Mouse (Mus musculus): ENCODE measurements around the gene Pik3ip1.

The Pik3ip1 gene

GRCm38 (mm10) chr11:3335651-3336216, 5.5 kb downstream of the Pik3ip1 start:
- DNase-seq (ENCODE audit: low spot score in 2 of 2), result peak in 1 of 2 experiments; percentile 53

GRCm38 (mm10) chr11:3336602-3337001, 6.4 kb downstream of the Pik3ip1 start:
- peak in 1 of 2 experiments; percentile 23 for DNase-seq (ENCODE audit: low spot score in 2 of 2)

DNA sequence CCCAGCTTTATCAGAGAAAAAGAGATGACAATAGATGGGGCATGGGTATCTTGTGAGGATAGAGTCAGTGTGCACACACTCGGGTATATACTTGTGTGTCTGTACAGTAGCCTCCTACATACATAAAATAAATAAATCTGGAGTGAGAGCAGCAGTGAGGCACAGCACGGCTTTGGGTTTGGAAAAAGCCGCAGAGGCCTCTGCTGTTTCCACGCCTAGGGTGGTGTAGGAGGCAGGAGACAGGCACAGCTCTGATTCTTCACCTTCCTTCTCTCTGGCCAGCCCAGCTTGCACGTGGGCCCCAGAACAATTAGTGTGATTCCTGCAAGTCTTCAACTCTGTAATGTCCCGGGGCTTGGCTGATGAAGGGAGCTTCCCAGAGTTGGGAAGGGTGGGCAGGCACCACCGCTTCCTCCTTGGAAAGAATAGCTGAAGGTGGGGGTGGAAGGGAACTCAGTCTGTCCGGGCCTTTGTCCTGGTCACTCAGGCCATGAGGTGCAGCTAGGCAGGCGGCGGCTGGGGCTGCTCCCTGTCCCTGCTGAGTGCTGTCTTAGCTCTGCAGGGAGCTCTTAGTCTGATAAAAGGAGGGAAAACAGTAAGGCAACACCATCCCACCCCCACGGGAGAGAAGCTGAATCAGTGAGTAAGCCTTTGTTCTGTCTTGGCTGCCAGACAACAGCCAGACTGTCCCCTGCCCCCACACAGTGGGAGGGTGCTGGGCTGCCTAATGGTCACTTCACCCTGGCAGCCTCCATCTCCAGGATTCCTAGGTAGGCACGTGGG, 7.2 kb downstream of the Pik3ip1 start:
- peak; percentile 64 to 75 for DNase-seq (ENCODE audit: low spot score in 2 of 2)

DNA sequence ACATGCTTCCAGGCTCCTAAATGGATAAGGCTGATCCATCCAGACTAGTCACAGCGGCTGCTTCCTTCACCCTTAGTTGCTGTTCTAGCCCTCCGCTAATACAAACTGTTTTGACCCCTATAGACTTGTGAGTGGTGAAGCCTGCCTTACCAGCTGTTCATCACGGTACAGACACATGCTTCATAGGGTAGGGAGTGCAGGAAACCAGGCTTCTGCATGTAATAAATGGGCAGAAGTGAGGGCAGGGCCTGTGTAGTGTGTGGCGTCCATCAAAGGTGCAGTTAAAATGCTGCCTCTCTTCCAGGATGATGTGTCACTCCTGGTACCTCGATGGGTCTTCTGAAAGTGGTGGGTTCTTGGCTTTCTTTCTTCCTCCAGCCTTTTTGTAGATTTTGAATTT, 7.8 kb downstream of the Pik3ip1 start:
- DNase-seq (ENCODE audit: low spot score in 2 of 2), result no peak

DNA sequence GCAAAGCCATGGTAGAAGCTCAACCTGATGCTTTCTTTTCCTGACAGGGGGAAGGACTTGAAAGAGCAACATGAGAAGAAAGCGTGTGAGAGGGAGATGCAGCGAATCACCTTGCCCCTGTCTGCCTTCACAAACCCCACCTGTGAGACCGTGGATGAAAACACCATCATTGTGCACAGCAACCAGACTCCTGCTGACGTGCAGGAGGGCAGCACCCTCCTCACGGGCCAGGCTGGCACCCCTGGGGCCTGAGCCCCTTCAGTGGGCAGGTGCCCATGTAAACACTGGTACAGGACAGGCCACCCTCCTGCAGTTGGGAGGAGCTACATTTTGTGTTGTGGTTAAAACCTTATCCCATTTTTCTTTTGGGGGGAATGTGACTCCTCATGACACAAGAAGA, 11.3 kb downstream of the Pik3ip1 start:
- DNase-seq (ENCODE audit: low spot score in 2 of 2), result no peak

DNA sequence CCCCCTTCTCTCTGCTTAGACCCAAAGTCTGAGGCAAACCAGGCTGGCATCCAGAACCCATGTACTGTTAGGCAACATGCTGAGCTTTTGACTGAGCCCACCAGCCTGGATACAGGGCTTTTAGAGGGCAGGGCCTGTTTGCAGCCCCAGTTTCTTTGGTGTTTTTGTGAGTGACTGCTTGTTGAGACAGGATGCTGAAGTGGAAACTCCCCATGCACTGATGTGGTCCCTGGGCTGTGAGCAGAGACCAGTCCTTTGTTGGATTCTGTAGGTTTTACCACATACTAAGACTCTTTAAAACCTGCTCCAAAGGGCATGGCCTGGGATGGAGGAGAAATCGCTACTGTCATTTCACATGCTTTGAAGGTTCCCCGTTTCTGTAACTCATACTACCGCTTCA, 14.7 kb downstream of the Pik3ip1 start:
- DNase-seq (ENCODE audit: low spot score in 2 of 2), result no peak

- no peak for DNase-seq (ENCODE audit: low spot score in 2 of 2)
These were observed 16.1 kb downstream of the Pik3ip1 start for GRCm38 (mm10) chr11:3346351-3346750.

- DNase-seq (ENCODE audit: low spot score in 2 of 2), result peak; percentile 77 to 88
These were observed 17.1 kb downstream of the Pik3ip1 start for GRCm38 (mm10) chr11:3347091-3347834.

DNA sequence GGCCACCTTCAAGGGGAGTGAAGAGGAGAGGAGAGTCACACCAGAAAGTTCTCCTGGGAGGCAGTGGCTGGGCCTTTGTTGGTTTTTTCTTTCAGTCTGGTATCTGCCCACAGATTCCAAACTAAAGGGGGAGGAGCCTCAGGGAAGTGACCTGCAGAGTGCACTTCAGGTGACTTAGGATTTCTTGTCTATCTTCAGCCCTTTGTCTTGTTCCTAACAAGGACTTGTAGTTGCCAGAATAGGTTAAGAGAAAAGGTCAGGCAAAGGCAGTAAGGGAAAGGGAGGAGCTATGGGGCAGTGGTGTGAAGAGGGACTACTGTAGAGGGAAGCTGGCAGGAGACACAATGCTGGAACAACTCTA, 17.6 kb downstream of the Pik3ip1 start:
- no peak for DNase-seq (ENCODE audit: low spot score in 2 of 2)

GRCm38 (mm10) chr11:3348576-3349342, 18.6 kb downstream of the Pik3ip1 start:
- DNase-seq (ENCODE audit: low spot score in 2 of 2), result no peak

DNA sequence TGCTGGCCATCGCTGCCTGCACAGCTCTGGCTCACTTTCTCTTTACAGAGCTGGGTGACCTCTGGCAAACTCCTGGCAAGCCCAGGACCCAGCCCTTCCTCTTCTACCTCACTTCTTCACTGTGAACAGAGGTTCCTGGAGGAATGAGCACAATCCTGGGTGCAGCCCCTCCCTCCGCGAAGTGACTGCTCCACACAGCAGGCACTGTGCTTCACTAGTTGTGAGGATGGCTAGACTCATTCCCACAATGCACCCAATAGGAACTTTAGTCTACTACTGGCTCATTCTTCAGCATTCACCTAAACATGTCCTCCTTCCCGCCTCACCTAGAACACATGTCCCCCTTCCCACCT, 19.1 kb downstream of the Pik3ip1 start:
- DNase-seq (ENCODE audit: low spot score in 2 of 2), result no peak

DNA sequence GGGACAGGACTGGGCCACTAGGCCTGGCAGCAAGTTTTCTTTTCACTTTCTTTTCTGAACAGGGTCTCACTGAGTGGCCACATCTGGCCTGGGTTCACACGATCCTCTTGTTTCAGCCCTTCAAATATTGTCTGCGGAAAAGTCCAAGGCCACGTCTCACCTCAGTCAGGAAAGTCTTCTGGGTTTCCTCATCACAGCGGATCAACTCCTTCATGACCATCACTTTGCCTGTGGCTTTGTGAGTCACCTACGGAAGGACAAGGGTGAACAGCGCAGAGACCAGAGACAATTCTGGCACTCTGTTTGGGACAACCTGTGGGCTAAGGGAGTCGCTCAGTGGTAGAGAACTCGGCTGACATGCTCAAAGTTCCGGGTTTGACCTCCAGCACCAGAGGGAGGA, 21.9 kb downstream of the Pik3ip1 start:
- no peak for DNase-seq (ENCODE audit: low spot score in 2 of 2)

DNA sequence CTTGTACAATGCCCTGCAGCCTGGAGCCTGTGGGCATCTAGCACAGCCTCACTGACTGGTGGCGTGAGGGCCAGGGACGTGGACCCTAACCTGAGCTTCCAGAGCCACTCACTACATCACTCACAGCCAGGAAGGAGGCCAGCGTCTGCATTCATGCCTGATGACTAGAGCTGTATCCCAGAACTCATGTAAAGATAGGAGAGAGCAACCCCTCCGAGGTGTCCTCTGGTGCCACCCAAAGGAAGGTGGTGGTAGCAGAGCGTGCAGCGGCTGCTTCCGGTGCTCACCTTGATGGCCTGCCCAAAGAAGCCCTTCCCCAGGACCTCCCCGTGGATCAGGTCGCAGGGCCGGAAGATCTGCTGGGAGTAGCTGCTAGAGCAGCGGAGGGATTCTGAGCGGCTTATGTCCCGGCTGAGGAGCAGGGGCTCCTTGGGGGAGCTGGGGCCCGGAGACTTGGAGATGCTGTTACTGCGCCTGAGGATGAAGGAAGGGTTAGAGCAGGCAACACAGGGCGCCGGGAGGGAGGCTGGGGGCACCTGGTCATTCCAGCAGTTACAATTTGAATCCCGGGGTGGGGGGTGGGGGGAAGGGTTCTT, 22.9 kb downstream of the Pik3ip1 start:
- no peak for DNase-seq (ENCODE audit: low spot score in 2 of 2)

DNA sequence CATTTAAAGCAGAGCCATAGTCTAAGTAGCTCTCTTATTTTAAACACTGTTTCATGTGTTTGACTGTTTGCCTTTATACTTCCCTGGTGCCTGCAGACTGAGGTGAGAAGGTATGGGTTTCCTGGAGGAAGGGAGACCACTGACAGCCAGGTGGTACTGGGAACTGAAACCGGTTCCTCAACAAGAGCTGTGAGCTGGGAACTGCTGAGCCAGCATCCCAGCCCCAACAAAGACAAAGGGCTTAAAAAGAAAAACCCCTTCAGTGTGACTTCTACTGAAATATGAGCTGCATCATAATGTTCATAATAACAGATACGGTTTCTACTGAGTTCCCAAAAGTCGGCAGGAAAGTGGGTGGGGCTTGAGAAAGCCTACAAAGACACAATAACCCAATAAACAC, 32.7 kb downstream of the Pik3ip1 start:
- DNase-seq (ENCODE audit: low spot score in 2 of 2), result no peak

DNA sequence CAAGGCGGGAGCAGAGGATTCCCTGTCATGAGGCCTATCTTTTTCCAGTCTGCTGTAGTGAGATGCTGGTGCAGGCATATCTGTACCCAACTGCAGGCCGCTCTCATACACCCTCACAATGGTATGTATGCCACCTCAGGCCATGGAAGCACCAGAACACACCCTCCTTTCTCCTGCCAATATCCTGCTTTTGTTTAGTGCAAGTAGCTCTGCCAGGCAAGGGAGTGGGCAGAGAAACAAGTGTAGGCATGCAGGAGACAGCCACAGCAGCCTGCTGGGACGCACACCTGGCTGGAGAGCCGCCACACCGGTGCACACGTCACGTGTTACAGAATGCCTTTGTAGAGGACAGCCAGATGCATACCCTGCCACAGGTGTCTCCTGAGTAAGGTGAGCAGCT, 36.2 kb downstream of the Pik3ip1 start:
- peak in 1 of 2 experiments; percentile 27 for DNase-seq (ENCODE audit: low spot score in 2 of 2)

- no peak for DNase-seq (ENCODE audit: low spot score in 2 of 2)
These were observed 38.8 kb downstream of the Pik3ip1 start for GRCm38 (mm10) chr11:3368983-3369382.

DNA sequence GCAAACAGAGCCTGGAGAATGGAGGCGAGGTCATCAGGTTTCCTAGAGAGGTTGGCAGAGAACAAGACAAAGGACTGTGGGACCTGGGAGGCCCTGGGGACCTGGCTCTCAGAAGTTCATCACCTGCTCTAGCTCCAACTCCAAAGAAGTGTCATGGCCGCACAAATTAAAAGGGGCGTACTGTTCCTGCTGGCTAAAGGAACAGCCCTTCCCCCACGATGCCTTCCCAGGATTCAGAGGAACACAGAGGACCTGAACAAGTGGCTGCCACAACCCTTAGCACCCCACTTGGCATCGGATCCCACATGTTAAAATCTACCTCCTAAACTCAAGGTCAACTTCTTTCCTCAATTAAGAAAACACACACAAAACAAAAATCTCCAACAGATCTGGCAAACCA, 39.2 kb downstream of the Pik3ip1 start:
- DNase-seq (ENCODE audit: low spot score in 2 of 2), result no peak

DNA sequence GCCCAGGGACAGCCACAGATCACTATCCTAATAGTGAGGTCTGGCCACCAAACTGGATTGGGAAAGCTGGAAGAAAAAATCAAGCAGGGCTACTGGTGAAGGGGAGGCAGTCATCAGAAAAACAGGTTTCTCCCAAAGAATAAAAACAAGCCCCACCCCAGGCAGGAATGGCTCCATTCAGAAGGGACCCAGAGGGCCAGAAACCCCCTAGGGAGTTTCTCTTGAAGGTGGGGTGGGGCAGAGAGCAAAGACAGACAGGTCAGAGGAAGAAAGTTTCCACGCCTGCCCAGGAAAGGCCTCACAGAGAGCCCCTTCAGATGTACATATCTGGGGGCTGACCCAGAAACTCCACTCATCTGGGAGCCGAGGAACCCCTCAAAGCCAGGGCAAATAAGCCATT, 40.0 kb downstream of the Pik3ip1 start:
- DNase-seq (ENCODE audit: low spot score in 2 of 2), result no peak

DNA sequence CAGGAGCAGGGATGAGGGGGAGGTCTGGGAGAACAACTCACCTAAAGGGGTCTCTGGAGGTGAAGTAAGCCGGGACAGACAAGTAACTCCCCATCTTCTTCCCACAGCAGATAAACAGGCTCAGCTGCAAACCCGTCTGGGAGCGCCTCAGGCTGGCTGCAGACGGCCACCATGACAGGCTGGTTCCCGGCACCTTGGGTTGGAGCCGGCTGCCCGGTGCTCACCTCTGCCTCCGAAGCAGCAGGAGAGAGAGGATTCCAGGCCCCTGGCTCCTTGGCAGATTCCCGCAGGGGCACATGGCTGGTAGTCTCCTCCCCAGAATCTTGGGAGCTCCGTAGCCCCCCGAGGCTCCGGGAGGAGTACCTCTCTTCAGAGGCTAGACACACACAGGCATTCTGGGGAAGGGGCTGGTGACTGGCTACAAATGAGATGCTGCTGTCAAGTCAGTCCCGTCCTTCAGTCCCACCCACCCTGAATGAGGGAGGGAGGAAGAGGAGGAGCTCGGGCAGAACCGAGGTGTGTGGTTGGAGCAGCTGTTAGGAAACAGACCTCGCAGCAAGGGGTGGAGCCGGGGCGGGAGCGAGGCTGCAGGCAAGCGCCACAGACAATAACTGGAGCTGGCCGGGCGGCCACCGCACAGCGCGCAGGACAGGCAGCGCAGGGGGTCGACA, 40.9 kb downstream of the Pik3ip1 start:
- DNase-seq (ENCODE audit: low spot score in 2 of 2), result peak; percentile 92 to 95

DNA sequence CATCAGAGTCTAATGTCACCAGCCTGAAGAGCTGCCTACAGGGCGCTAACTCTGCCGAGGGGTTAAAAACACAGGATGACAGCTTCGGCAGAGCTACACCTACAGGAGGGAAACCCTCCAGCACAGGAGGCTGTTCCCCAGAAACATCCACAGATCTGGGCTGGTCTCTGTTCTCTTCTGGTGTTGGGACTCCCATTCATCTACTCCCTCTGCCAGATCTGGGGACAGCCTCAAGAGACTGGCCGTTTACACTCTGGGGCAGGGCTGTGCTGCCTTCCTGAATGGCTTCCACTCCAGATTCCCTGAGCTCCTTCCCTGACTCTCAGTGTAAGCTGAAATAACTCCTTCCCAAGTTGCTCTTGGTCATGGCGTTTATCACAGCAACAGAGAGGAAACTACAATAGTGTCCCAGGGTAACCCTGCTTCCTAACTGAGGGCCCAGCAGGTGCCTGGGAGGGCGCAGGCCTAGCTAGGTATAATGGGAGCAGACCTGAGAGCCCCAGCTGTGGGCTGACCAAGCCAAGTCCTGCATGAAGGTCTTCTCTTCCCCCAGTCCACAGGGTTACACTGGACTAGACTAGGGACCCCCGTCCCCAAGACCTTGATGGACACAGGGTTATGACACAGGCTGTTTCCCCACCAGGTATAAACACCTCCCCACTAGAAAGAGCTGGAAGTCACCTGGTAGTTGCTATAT, 41.5 kb downstream of the Pik3ip1 start:
- DNase-seq (ENCODE audit: low spot score in 2 of 2), result no peak
